Mouse (Mus musculus) stomach, embryonic 16.5 days (tissue): ENCODE measurements at regions not wholly inside any gene's neighbourhood (a gene's known extent, or its start where the extent isn't known, plus 50 kb on each side); places are given as distances from the start of the nearest gene placed in this dataset.

Experiments used
- ATAC-seq: fragments of 200-750 bp; cut with Nextera tagmentation; 2 replicates; pipeline ENCODE4 v1.8.0; 2017; ENCODE audit warnings: moderate number of reproducible peaks, moderate TSS enrichment; ENCODE audit not compliant: insufficient read depth, low FRiP score
- H3K27ac ChIP-seq: fragments of 300-500 bp; sonication (generic); 2 replicates; pipeline ENCODE4 v1.5.1; 2014; ENCODE audit warnings: low read length
- H3K27me3 ChIP-seq: fragments of 300-500 bp; sonication (generic); 2 replicates; pipeline ENCODE4 v1.6.1; 2014; ENCODE audit warnings: low read length, control low read depth, mixed read lengths; ENCODE audit not compliant: control insufficient read depth, insufficient read depth
- H3K36me3 ChIP-seq: fragments of 300-500 bp; sonication (generic); 2 replicates; pipeline ENCODE4 v1.6.1; 2014; ENCODE audit warnings: low read length; ENCODE audit not compliant: control insufficient read depth, insufficient read depth
- H3K4me1 ChIP-seq: fragments of 300-500 bp; sonication (generic); 2 replicates; pipeline ENCODE4 v1.6.1; 2014; ENCODE audit warnings: low read length, control low read depth, mixed read lengths; ENCODE audit not compliant: control insufficient read depth, insufficient read depth
- H3K4me2 ChIP-seq: fragments of 300-500 bp; sonication (generic); 2 replicates; pipeline ENCODE4 v1.6.1; 2014; ENCODE audit warnings: low read depth, low read length, mixed read lengths
- H3K4me3 ChIP-seq: fragments of 300-500 bp; sonication (generic); replicated peaks from 2 replicates; pipeline ENCODE4 v1.5.1; 2014; ENCODE audit warnings: mild to moderate bottlenecking, low read length
- H3K9ac ChIP-seq: fragments of 300-500 bp; sonication (generic); 2 replicates; pipeline ENCODE4 v1.6.1; 2014; ENCODE audit warnings: low read length
- H3K9me3 ChIP-seq: fragments of 300-500 bp; sonication (generic); replicated peaks from 2 replicates; pipeline ENCODE4 v1.6.1; 2016; ENCODE audit warnings: low read length, control low read depth; ENCODE audit not compliant: control insufficient read depth
- WGBS: fragments of 180-500 bp; shearing (Covaris S2); extraction: QIAGEN DNeasy Blood & Tissue Kit; methylation state at CpG from one replicate; pipeline ENCODE4 v1.1.7; 2014; 5-methylcytosine and 5-hydroxymethylcytosine counted together

DNA sequence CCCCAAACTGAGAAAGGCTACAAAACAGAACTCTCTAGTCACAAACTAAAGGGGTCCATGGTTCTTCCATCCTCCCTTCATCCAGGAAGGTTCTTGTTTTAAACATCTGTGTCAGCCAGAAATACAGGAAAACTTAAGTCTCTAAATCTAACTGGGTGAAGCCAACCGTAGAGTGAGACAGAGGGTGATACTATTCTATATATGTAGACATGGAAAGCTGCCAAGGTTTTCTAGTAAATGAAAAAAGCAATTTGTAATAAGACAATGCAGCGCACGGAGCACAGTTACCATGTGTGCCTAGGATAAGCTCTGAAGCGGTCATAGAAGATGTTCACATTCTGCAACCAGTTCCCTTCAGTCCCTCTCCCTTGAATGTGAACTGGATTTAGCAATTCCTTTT is 55.4 kb downstream of the Ppp1r3c start:
- 46% methylated on average over 4 of the region's 4 CpGs for WGBS
- H3K9me3 ChIP-seq, result no peaks in the 10 kb centered on the region
- no peak for ATAC-seq
- no peak overlapping the region for H3K4me2 ChIP-seq
- H3K36me3 ChIP-seq, result no peaks in the 10 kb centered on the region
- no peak overlapping the region for H3K9ac ChIP-seq
- no peak overlapping the region for H3K4me3 ChIP-seq
- no peaks in the 10 kb centered on the region for H3K27me3 ChIP-seq
- H3K27ac ChIP-seq, result no peak overlapping the region
- H3K4me1 ChIP-seq, result peaks cover 26% of the 10 kb centered on the region

DNA sequence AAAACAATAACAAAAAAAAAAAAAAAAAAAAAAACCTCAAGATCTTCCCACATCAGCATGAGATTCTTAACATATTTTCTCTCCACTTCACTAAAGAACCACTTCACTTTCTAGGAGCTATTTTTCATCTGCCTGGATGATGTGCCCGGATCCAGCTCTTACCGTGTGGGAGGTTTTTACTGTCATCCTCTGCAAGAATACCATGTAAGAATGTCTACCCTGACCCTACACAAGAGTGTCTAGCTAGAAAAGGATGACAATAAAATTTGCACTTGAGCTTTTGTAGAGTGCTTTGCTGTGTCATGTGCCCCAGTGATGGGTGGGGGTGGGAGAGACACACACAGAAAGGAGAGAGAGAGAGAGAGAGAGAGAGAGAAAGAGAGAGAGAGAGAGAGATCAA is 56.1 kb downstream of the Ppp1r3c start:
- peaks cover 26% of the 10 kb centered on the region for H3K4me1 ChIP-seq
- no peak overlapping the region for H3K9ac ChIP-seq
- H3K4me3 ChIP-seq, result no peak overlapping the region
- no peak overlapping the region for H3K4me2 ChIP-seq
- WGBS, result 62% methylated on average over 2 of the region's 2 CpGs
- no peaks in the 10 kb centered on the region for H3K9me3 ChIP-seq
- H3K27me3 ChIP-seq, result no peaks in the 10 kb centered on the region
- ATAC-seq, result no peak
- H3K36me3 ChIP-seq, result no peaks in the 10 kb centered on the region
- no peak overlapping the region for H3K27ac ChIP-seq

GRCm38 (mm10) chr19:36679028-36679820 is 57.2 kb downstream of the Ppp1r3c start:
- WGBS, result 38% methylated on average over 4 of the region's 4 CpGs
- Histone ChIP-seq H3K9ac (no peak overlapping the region), H3K4me2 (no peak overlapping the region), H3K4me3 (no peak overlapping the region), H3K27ac (peak overlapping the region; percentile 5), H3K4me1 (peaks cover 26% of the 10 kb centered on the region), H3K9me3 (no peaks in the 10 kb centered on the region), H3K27me3 (no peaks in the 10 kb centered on the region), H3K36me3 (no peaks in the 10 kb centered on the region)
- no peak for ATAC-seq

DNA sequence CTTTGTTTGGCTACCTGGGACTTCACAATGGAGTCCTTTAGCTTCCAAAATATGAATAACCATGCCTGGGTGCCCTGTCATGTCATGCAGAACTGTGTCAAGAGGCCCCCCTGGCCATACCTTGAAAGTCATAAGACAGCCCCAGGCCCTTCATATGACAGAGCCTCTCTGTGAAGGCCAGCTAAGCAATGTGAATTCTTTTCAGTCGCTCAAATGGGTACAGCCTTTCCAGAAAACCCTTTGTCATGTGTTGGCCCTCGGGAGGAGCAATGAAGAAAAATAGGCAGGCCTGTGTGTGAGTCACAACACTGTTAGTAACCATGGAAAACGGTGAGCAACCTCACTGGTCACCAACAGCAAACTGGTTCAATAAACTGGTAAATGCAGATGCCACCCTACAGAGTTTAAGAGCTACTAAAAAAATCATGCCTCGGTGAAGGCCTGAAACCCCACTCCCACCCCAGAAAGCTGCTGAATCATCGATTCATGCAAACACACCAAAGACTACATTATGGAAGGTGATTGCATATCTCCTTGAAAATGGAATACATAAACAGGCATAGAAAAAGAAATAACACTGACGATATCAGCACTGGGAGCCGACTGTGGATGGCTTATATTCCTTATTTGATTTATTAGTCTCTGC is 57.9 kb downstream of the Ppp1r3c start:
- 62% methylated on average over 7 of the region's 7 CpGs for WGBS
- peaks cover 26% of the 10 kb centered on the region for H3K4me1 ChIP-seq
- H3K36me3 ChIP-seq, result no peaks in the 10 kb centered on the region
- no peak overlapping the region for H3K27ac ChIP-seq
- ATAC-seq, result no peak
- no peaks in the 10 kb centered on the region for H3K27me3 ChIP-seq
- H3K9ac ChIP-seq, result no peak overlapping the region
- no peak overlapping the region for H3K4me2 ChIP-seq
- H3K9me3 ChIP-seq, result no peaks in the 10 kb centered on the region
- no peak overlapping the region for H3K4me3 ChIP-seq

- H3K9me3 ChIP-seq, result no peaks in the 10 kb centered on the region
- H3K27me3 ChIP-seq, result no peaks in the 10 kb centered on the region
- no peak for ATAC-seq
- H3K27ac ChIP-seq, result peak overlapping the region; percentile 1; the same call in 1 of the 2 replicates
- 68% methylated on average over 18 of the region's 18 CpGs for WGBS
- peak overlapping the region; percentile 7; the same call in 1 of the 2 replicates for H3K9ac ChIP-seq
- peaks cover 26% of the 10 kb centered on the region for H3K4me1 ChIP-seq
- no peak overlapping the region for H3K4me2 ChIP-seq
- H3K36me3 ChIP-seq, result no peaks in the 10 kb centered on the region
- no peak overlapping the region for H3K4me3 ChIP-seq
These were observed 59.1 kb downstream of the Ppp1r3c start for GRCm38 (mm10) chr19:36677101-36678081.

DNA sequence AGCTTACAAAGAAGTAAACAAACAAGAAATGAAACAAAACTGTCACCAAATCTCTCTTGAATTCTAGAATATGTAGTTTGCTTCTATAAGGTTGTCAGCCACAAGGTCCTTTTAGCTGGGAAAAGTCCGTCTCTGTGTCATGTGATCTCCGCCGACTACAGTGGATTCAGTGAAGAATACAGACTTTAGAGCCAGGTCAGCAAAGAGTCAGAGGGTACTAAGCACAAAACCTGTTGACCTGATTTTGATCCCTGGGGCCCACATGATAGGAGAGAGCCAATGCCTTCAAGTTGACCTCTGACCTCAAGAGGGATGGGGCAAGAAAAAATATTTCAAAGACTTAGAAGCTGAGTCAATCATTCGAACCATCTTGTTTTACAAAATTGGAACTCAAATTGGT is 61.5 kb downstream of the Ppp1r3c start:
- no peak for ATAC-seq
- Histone ChIP-seq H3K4me1 (peaks cover 17% of the 10 kb centered on the region), H3K4me2 (no peak overlapping the region), H3K9me3 (no peaks in the 10 kb centered on the region), H3K4me3 (no peak overlapping the region), H3K27ac (no peak overlapping the region), H3K9ac (no peak overlapping the region), H3K27me3 (no peaks in the 10 kb centered on the region), H3K36me3 (no peaks in the 10 kb centered on the region)
- WGBS, result 74% methylated on average over 4 of the region's 4 CpGs

DNA sequence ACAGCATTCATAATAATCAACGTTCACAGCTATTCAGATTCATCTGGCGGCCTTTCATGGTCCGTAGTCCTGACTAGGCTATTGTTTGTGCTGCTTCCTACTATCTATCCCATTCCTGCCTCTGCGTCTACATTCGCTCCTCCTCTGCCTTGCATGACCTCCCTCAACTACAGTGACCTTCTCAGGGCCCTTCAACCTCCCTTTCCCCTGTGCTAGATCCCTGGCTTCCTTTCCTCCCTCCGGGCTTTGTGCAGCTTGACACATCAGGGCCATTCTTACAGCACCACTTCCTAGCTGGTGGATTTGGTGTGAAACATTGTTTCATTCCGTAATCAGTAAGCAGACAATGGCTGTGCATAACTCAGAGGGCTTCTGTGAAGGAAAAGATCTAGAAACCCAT is 65.6 kb downstream of the Ppp1r3c start:
- ATAC-seq, result no peak
- Histone ChIP-seq H3K4me1 (peaks cover 4% of the 10 kb centered on the region; the same call in 1 of the 2 replicates), H3K27ac (no peak overlapping the region; the same call in 1 of the 2 replicates), H3K9me3 (no peaks in the 10 kb centered on the region), H3K4me3 (no peak overlapping the region), H3K36me3 (no peaks in the 10 kb centered on the region), H3K27me3 (no peaks in the 10 kb centered on the region), H3K9ac (no peak overlapping the region), H3K4me2 (no peak overlapping the region)
- WGBS, result 75% methylated on average over 7 of the region's 7 CpGs
